Comparison of ENCODE assay signal across 8 mouse cellular contexts in genomic region chr5:64802795-64803719, GRCm38 (mm10). TPM values are rescaled to one million over a fixed set of nuclear protein-coding genes. Genes with fewer than 3 reads are reported as not detected.
DNase-seq lines count a peak whose midpoint lies in the region; ATAC-seq and TF ChIP-seq lines count a peak whose summit lies in the region.

TSS of gene Klf3 (plus strand) at chr5:64803388.

- no peak for TF ChIP-seq CTCF in brain, embryonic 14.5 days (IDR thresholded peaks at IDR 0.05; ENCODE audit: borderline replicate concordance, extremely low read depth, insufficient read depth, insufficient read length)

- peak within 1 kb of the TSS; percentile 99 for H3K4me3 ChIP-seq in erythroblast, embryonic 14.5 days (replicated peaks)
- H3K4me3 ChIP-seq in heart, embryonic 12.5 days, result peak within 1 kb of the TSS; percentile 75
- peak within 1 kb of the TSS; percentile 86 for H3K4me3 ChIP-seq in kidney, embryonic 16.5 days (ENCODE audit: low read length)
- peak within 1 kb of the TSS; percentile 100 for H3K4me3 ChIP-seq in liver, embryonic 12.5 days
- peak within 1 kb of the TSS; percentile 87 for H3K4me3 ChIP-seq in stomach, embryonic 14.5 days (ENCODE audit: low read depth, low read length)

- peak; percentile 95 for ATAC-seq in heart, embryonic 12.5 days (ENCODE audit: insufficient number of reproducible peaks, low FRiP score)
- peak; percentile 97 for ATAC-seq in kidney, embryonic 16.5 days (ENCODE audit: low FRiP score, low TSS enrichment)
- peak; percentile 95 for ATAC-seq in liver, embryonic 12.5 days
- peak; percentile 95 for ATAC-seq in stomach, embryonic 14.5 days (ENCODE audit: insufficient number of reproducible peaks, insufficient read depth, low FRiP score, low read depth)

- H3K4me1 ChIP-seq in erythroblast, embryonic 14.5 days (ENCODE audit: control insufficient read depth), result peaks cover 65% of the 10 kb centered on the region
- peaks cover 21% of the 10 kb centered on the region for H3K4me1 ChIP-seq in heart, embryonic 12.5 days (replicated peaks)
- peaks cover 32% of the 10 kb centered on the region for H3K4me1 ChIP-seq in kidney, embryonic 16.5 days (ENCODE audit: insufficient read depth, low read length)
- H3K4me1 ChIP-seq in liver, embryonic 12.5 days, result peaks cover 60% of the 10 kb centered on the region
- peaks cover 12% of the 10 kb centered on the region for H3K4me1 ChIP-seq in stomach, embryonic 14.5 days (ENCODE audit: control insufficient read depth, insufficient read depth, low read length)

- peaks cover 17% of the 10 kb centered on the region for H3K9me3 ChIP-seq in erythroblast, embryonic 14.5 days (ENCODE audit: control insufficient read depth, low read length)
- no peaks in the 10 kb centered on the region; the same call in 1 of the 2 replicates for H3K9me3 ChIP-seq in heart, embryonic 12.5 days (replicated peaks)
- H3K9me3 ChIP-seq in kidney, embryonic 16.5 days (ENCODE audit: low read length), result no peaks in the 10 kb centered on the region
- H3K9me3 ChIP-seq in liver, embryonic 12.5 days (replicated peaks), result no peaks in the 10 kb centered on the region
- peaks cover 10% of the 10 kb centered on the region; the same call in 1 of the 2 replicates for H3K9me3 ChIP-seq in stomach, embryonic 14.5 days (ENCODE audit: control insufficient read depth, low read depth, low read length)

- peak within 1 kb of the TSS; percentile 96 for H3K27ac ChIP-seq in heart, embryonic 12.5 days (ENCODE audit: poor library complexity, severe bottlenecking)
- peak within 1 kb of the TSS; percentile 99 for H3K27ac ChIP-seq in kidney, embryonic 16.5 days (ENCODE audit: low read length)
- peak within 1 kb of the TSS; percentile 97 for H3K27ac ChIP-seq in liver, embryonic 12.5 days
- H3K27ac ChIP-seq in stomach, embryonic 14.5 days (ENCODE audit: low read length), result peak within 1 kb of the TSS; percentile 99

- H3K27me3 ChIP-seq in erythroblast, embryonic 14.5 days (ENCODE audit: control insufficient read depth), result peaks cover 43% of the 10 kb centered on the region
- no peaks in the 10 kb centered on the region for H3K27me3 ChIP-seq in heart, embryonic 12.5 days (replicated peaks)
- no peaks in the 10 kb centered on the region for H3K27me3 ChIP-seq in kidney, embryonic 16.5 days (ENCODE audit: insufficient read depth, low read length)
- peaks cover 29% of the 10 kb centered on the region for H3K27me3 ChIP-seq in liver, embryonic 12.5 days (replicated peaks)
- H3K27me3 ChIP-seq in stomach, embryonic 14.5 days (ENCODE audit: control insufficient read depth, insufficient read depth, low read length), result no peaks in the 10 kb centered on the region

- peak within 1 kb of the TSS; percentile 94 for H3K9ac ChIP-seq in heart, embryonic 12.5 days
- H3K9ac ChIP-seq in kidney, embryonic 16.5 days (replicated peaks; ENCODE audit: low read length), result peak within 1 kb of the TSS; percentile 97
- peak within 1 kb of the TSS; percentile 99 for H3K9ac ChIP-seq in liver, embryonic 12.5 days
- peak within 1 kb of the TSS; percentile 96 for H3K9ac ChIP-seq in stomach, embryonic 14.5 days (replicated peaks; ENCODE audit: low read depth, low read length)

- peak; percentile 90 for DNase-seq in CD4-positive helper T cell, adult 2 months (ENCODE audit: low read depth, low spot score)
- peak; percentile 92 for DNase-seq in brain, embryonic 14.5 days (ENCODE audit: low read depth)
- DNase-seq in naive thymus-derived CD4-positive, alpha-beta T cell, adult 2 months (ENCODE audit: low read depth), result peak; percentile 86

- peak; percentile 97 for TF ChIP-seq POLR2A in brain, embryonic 14.5 days (IDR thresholded peaks at IDR 0.05; ENCODE audit: borderline replicate concordance, extremely low read depth, insufficient read depth, insufficient read length, poor library complexity, severe bottlenecking)

- peak within 1 kb of the TSS; percentile 79 for H3K4me2 ChIP-seq in heart, embryonic 12.5 days
- peak within 1 kb of the TSS; percentile 65 for H3K4me2 ChIP-seq in kidney, embryonic 16.5 days (replicated peaks; ENCODE audit: low read depth, low read length)
- peak within 1 kb of the TSS; percentile 97 for H3K4me2 ChIP-seq in liver, embryonic 12.5 days
- H3K4me2 ChIP-seq in stomach, embryonic 14.5 days (replicated peaks; ENCODE audit: low read depth, low read length), result peak within 1 kb of the TSS; percentile 84

- H3K36me3 ChIP-seq in erythroblast, embryonic 14.5 days (ENCODE audit: control insufficient read depth), result peaks cover 38% of the 10 kb centered on the region
- H3K36me3 ChIP-seq in heart, embryonic 12.5 days, result no peaks in the 10 kb centered on the region
- H3K36me3 ChIP-seq in kidney, embryonic 16.5 days (ENCODE audit: insufficient read depth, low read length), result no peaks in the 10 kb centered on the region
- H3K36me3 ChIP-seq in liver, embryonic 12.5 days, result peaks cover 14% of the 10 kb centered on the region
- H3K36me3 ChIP-seq in stomach, embryonic 14.5 days (ENCODE audit: control insufficient read depth, insufficient read depth, low read length), result no peaks in the 10 kb centered on the region

- under 1% methylated on average over 108 of the region's 116 CpGs for WGBS in heart, embryonic 12.5 days
- WGBS in kidney, embryonic 16.5 days, result under 1% methylated on average over 76 of the region's 116 CpGs
- WGBS in liver, embryonic 12.5 days (ENCODE audit: insufficient replicate concordance), result under 1% methylated on average over 86 of the region's 116 CpGs
- WGBS in stomach, embryonic 14.5 days, result under 1% methylated on average over 65 of the region's 116 CpGs

RNA-seq across cellular contexts. Expression of gene Klf3, which starts in this region (rescaled TPM):
- polyA plus RNA-seq in brain, embryonic 14.5 days (2012; rRNA removed), result 22.3 and 24.1 TPM in 2 replicates
- polyA plus RNA-seq in erythroblast, embryonic 14.5 days (2012), result 79.3 and 88.0 TPM in 2 replicates
- 66.9 and 69.7 TPM in 2 replicates for polyA plus RNA-seq in heart, embryonic 12.5 days (2016; fragmentation: Nextera tagmentation; extraction: Ambion mirVana)
- polyA plus RNA-seq in kidney, embryonic 16.5 days (2015; fragmentation: Nextera tagmentation; extraction: Ambion mirVana), result 49.7 and 66.4 TPM in 2 replicates
- polyA plus RNA-seq in liver, embryonic 12.5 days (2016; fragmentation: Nextera tagmentation; extraction: Ambion mirVana), result 91.2 and 105 TPM in 2 replicates
- polyA plus RNA-seq in stomach, embryonic 14.5 days (2014; fragmentation: Nextera tagmentation; extraction: Ambion mirVana), result 106 and 115 TPM in 2 replicates

Comparison
In these comparisons a context has a peak if more than half of its experiments do, and no peak if none do; other contexts are left out.
1. Peak in every context shown above with its lines: DNase-seq, ATAC-seq, H3K4me3 ChIP-seq and H3K27ac ChIP-seq.